Mouse (Mus musculus): ENCODE measurements at regions not wholly inside any gene's neighbourhood (a gene's known extent, or its start where the extent isn't known, plus 50 kb on each side); places are given as distances from the start of the nearest gene placed in this dataset.

DNA sequence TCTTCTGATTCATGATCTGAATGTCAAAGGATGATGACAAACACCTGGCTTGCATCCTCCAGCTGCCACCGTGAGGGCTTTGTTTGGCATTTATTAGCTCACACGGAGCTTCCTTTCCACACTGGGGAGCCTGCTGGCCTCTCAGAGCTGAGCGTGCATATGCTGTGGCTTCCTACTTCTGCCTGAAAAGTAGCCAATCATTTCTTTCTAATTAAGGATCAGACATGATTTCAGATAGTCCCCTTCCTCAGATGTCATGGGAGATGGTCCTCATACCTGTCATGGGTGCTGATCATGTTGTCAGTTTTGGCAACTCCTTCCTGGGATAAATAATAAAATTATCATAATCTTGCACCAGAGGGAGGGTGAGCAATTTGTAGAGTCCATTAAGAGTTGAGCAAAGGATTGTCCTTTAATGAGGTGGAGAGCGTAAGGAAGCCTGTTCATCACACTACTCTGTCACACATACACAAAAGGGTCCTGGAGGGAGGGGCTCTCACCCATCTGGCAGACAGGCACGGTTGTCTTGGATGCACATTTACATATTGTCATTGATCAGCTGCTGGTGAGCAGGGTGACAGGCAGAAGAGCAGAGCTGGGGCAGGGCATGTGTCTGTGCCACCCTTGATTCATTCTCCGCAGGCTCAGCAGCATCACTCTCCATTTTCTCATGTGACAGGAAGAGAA, 162.6 kb downstream of the Ppp4r2 start:
- ChIA-PET POLR2A (no interaction called here), CTCF (no interaction called here)
- no peak for DNase-seq (ENCODE audit: low read depth, low spot score)
- TF ChIP-seq CTCF (IDR thresholded peaks at IDR 0.05) = no peak
- H3K27me3 ChIP-seq = peaks cover 8% of the 10 kb centered on the region
- in situ Hi-C loops (cut with MboI; ENCODE audit: low pct_unique_long_range_greater_than_20kb) = no loop called here
- ATAC-seq = no peak

DNA sequence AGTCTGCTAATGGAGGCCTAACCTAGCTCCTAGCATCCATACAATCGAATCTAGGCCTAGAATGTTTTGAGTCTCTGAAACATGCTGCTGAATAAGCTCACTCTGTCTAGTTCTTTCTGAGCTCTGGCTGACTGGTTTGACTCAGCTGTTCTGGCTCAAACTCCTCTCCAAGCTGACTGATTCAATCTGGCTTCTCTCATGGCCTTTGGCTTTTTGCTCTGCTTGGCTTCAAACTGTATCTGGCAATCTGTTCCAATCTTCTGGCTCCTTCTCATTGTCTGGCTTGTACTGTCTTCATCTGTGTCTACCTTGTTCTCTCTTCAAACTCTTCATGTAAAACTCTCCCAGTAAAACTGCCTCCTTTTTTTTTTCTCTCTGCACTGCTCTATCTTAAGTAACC, 164.9 kb downstream of the Ppp4r2 start:
- TF ChIP-seq CTCF (IDR thresholded peaks at IDR 0.05) = no peak
- peaks cover 7% of the 10 kb centered on the region for H3K27me3 ChIP-seq
- ChIA-PET POLR2A (interaction anchor here (0.6 kb wide), 1 partner anchor 163 kb away, joined by 3 read pairs; no protein-coding TSS in a partner anchor), CTCF (no interaction called here)
- DNase-seq (ENCODE audit: low read depth, low spot score) = no peak
- in situ Hi-C loops (cut with MboI; ENCODE audit: low pct_unique_long_range_greater_than_20kb) = no loop called here
- ATAC-seq = no peak

DNA sequence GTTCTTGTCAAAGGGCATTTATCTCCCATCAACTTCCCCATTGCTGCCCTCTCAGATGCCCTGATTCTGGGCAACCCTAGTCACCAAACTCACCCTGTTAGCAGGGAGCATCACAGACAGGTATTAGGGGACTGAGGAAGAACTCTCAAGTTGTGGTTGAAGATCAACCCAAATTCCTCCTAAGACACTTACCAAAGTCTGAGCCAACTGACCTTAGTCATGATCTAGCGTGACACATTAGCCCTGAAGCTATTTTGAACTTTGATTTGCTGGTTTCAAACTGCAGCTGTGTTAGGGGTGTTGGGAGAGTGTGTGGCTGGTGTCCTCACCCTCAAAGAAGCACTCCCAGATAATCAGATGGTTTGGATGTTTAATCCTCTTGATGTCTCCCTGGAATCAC, 170.5 kb downstream of the Ppp4r2 start:
- ChIA-PET POLR2A (no interaction called here), CTCF (no interaction called here)
- ATAC-seq (no peak), DNase-seq (ENCODE audit: low read depth, low spot score) (no peak)
- H3K27me3 ChIP-seq = peaks cover 10% of the 10 kb centered on the region
- TF ChIP-seq CTCF (IDR thresholded peaks at IDR 0.05) = no peak
- in situ Hi-C loops (cut with MboI; ENCODE audit: low pct_unique_long_range_greater_than_20kb) = no loop called here

DNA sequence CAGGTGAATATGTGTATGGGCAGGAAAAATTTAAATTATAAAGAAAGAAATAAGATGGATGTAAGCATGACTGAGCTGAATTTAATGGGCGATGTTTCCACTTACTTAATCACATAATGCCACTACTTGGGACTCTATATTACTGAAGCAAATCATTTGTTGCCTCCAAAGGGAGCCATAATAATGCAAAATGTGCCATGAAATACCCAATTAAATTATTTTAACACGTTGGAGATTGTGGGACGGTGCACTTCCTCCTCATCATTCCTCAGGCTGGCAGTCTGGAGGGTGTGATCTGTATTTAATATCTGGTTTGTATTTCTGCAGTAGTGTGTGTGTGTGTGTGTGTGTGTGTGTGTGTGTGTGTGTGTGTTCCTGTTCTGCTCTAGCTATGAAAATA, 188.2 kb downstream of the Ppp4r2 start:
- ChIA-PET POLR2A (no interaction called here), CTCF (no interaction called here)
- no peak for TF ChIP-seq CTCF (IDR thresholded peaks at IDR 0.05)
- DNase-seq (ENCODE audit: low read depth, low spot score) = no peak
- H3K27me3 ChIP-seq = peaks cover 22% of the 10 kb centered on the region
- ATAC-seq = no peak
- in situ Hi-C loops (cut with MboI; ENCODE audit: low pct_unique_long_range_greater_than_20kb) = no loop called here

DNA sequence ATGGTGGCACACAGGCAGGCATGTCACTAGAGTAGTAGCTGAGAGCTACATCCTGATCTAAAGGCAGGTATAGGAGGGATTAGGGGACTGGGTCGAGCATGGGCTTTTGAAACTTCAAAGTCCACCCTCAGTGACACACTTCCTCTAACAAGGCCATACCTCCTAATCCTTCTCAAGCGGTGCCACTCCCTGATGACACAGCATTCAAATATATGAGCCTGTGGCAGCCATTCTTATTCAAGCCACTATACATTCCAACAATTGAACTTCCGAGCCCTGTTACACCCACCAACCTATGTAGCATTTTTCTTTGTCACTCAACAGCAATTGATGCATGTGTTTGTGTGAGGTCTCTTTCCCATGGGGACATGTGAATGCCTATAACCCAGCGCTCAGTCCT, 192.4 kb downstream of the Ppp4r2 start:
- no peak for ATAC-seq
- ChIA-PET POLR2A (no interaction called here), CTCF (interaction anchor here (0.7 to 1.6 kb wide), 2 partner anchors 11 to 145 kb away, joined by 3 read pairs; no protein-coding TSS in a partner anchor)
- in situ Hi-C loops (cut with MboI; ENCODE audit: low pct_unique_long_range_greater_than_20kb) = no loop called here
- TF ChIP-seq CTCF (IDR thresholded peaks at IDR 0.05) = no peak
- DNase-seq (ENCODE audit: low read depth, low spot score) = no peak
- H3K27me3 ChIP-seq = peaks cover 27% of the 10 kb centered on the region

DNA sequence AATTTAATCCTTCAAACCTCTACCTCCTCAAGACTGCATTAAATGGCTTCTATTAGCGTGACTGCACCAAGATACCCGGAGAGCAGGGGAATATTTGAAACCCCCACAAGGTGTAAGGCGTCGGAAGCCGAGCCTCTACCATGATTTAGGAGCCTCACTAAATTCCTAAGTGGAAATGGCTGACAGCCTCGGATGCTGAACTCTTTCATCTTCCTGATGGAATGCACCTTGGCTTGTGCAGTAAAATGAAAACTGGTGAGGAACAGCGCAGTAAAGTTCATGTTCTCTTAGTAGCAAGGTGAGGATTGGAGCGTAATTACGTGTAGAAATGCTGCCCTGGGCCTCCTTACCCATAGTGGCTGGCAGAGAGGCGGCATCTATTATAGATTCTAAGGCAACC, 194.0 kb downstream of the Ppp4r2 start:
- TF ChIP-seq CTCF (IDR thresholded peaks at IDR 0.05) = no peak
- no peak for ATAC-seq
- POLR2A ChIA-PET = no interaction called here
- CTCF ChIA-PET = no interaction called here
- H3K27me3 ChIP-seq = peaks cover 25% of the 10 kb centered on the region
- in situ Hi-C loops (cut with MboI; ENCODE audit: low pct_unique_long_range_greater_than_20kb) = no loop called here
- DNase-seq (ENCODE audit: low read depth, low spot score) = no peak

DNA sequence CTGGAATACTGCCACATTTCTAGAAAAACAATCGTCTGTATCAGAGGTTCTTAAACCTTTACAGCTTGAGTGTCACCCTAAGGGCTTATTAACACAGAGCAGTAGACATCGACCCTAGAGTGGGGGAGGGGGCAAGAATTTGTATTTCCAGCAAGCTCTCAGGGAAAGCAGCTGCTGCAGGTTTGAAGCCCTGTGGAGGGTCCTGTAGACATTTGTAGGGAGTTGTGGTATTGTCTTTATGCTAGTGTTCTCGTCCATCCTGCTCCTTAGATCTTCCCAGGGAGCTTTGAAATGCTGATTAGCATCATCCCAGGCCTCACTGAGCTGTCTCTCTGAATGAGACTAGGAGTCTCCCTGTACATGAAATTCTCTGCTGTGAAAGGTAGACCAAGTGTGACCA, 196.0 kb downstream of the Ppp4r2 start:
- POLR2A ChIA-PET = no interaction called here
- H3K27me3 ChIP-seq = peaks cover 43% of the 10 kb centered on the region
- in situ Hi-C loops (cut with MboI; ENCODE audit: low pct_unique_long_range_greater_than_20kb) = no loop called here
- TF ChIP-seq CTCF (IDR thresholded peaks at IDR 0.05) = no peak
- CTCF ChIA-PET = interaction anchor here (1.0 kb wide), 1 partner anchor 13 kb away, joined by 3 read pairs; no protein-coding TSS in a partner anchor
- DNase-seq (ENCODE audit: low read depth, low spot score) (no peak), ATAC-seq (no peak)

DNA sequence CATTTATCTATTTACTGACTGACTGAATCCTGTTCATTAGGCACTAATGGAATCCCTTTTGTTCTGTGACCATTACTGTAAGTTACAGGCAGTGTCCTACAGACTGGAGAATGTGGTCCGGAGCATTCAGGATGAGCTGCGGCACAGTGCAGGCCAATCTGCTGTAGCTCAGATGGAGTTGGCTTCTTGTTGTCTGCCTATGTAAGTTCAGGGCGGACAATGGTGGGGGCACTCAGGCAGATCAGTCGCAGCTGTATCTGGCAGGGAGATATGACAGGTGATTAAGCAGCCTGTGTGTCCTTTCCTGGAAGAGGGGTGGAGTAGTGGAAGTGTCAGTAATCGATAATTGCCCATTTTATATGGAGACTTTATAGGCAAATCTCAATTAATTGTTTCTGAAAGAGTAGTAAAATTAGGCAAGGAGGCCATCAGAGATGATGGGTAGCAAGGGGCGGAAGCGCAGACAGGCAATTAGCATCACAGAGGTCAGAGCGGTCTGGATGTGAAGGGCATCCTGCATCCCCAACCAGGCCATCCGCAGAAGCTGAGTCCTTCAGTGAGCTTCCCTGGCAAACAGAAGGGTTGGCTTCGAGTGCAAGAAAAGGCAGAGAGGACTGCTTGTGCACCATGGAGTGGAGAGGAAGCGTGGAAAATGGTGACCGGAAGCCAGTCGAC, 197.2 kb downstream of the Ppp4r2 start:
- peaks cover 47% of the 10 kb centered on the region for H3K27me3 ChIP-seq
- ChIA-PET CTCF (interaction anchor here (1.0 kb wide), 1 partner anchor 14 kb away, joined by 3 read pairs; no protein-coding TSS in a partner anchor), POLR2A (no interaction called here)
- DNase-seq (ENCODE audit: low read depth, low spot score) = no peak
- in situ Hi-C loops (cut with MboI; ENCODE audit: low pct_unique_long_range_greater_than_20kb) = no loop called here
- no peak for TF ChIP-seq CTCF (IDR thresholded peaks at IDR 0.05)
- no peak for ATAC-seq

DNA sequence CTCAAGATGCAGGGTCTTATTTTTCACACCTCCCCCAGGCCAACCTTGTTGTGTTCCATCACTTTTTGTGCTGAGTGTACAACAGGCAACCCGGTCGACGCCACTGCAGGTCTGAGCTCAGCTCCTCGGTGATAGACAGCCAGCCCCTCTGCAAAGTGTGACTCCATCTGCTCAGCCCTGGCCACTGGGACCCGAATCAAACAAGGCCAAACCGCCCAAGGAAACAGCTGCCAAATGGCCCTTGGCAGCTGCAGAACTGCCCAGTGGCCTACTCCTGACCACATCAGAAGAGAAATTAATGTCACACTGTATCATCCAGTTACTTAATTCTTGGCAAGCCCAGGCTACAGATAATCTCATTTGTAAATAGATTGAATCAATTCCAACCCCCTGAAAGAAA, 213.3 kb downstream of the Ppp4r2 start:
- ChIA-PET CTCF (no interaction called here), POLR2A (no interaction called here)
- TF ChIP-seq CTCF (IDR thresholded peaks at IDR 0.05) = no peak
- H3K27me3 ChIP-seq = peaks cover 10% of the 10 kb centered on the region
- ATAC-seq (no peak), DNase-seq (ENCODE audit: low read depth, low spot score) (no peak)
- in situ Hi-C loops (cut with MboI; ENCODE audit: low pct_unique_long_range_greater_than_20kb) = no loop called here

DNA sequence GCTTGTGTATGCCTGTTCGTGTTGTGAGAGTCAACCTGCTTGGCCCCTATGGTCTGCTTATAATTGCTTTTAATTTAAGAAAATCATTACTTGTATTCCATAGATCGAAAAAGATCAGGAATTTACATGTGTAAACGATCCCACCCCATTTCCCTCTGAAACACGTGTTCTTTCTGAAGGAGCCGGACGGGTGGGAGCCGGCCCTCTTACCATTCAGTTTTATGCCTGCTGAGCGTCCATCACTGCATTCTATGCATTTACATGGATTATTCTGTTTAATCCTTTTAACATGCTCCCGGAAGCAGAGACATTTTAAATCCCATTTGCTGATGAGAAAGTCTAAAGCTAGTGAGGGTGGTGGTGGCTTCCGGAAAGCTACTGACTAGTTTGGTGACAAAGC, 213.8 kb downstream of the Ppp4r2 start:
- in situ Hi-C loops (cut with MboI; ENCODE audit: low pct_unique_long_range_greater_than_20kb) = no loop called here
- CTCF ChIA-PET = interaction anchor here (0.6 kb wide), 1 partner anchor 213 kb away, joined by 3 read pairs; no protein-coding TSS in a partner anchor
- TF ChIP-seq CTCF (IDR thresholded peaks at IDR 0.05) = no peak
- peaks cover 10% of the 10 kb centered on the region for H3K27me3 ChIP-seq
- DNase-seq (ENCODE audit: low read depth, low spot score) (no peak), ATAC-seq (no peak)
- POLR2A ChIA-PET = no interaction called here

DNA sequence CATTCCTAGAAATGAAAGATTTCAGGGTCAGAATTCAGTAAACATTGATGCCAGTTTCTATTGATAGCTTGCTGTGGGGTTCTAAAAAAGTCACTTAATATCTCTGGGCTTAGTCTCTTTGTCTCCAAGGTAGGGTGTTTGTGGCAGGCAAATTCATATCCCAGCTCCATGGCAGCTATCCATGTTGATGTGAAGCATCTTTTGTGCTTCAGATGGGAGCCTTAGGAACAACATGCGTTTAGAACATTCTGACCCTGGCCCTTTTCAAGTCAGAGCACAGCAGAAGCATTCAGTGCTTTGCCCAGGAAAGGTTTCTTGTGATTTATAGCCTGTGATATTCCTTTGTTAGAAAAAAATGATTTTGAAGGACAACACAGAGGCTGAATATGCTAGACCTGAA, 215.0 kb downstream of the Ppp4r2 start:
- POLR2A ChIA-PET = no interaction called here
- ATAC-seq (no peak), DNase-seq (ENCODE audit: low read depth, low spot score) (no peak)
- no peak for TF ChIP-seq CTCF (IDR thresholded peaks at IDR 0.05)
- in situ Hi-C loops (cut with MboI; ENCODE audit: low pct_unique_long_range_greater_than_20kb) = no loop called here
- CTCF ChIA-PET = interaction anchor here (1.3 kb wide), 1 partner anchor 11 kb away, joined by 3 read pairs; no protein-coding TSS in a partner anchor
- peaks cover 10% of the 10 kb centered on the region for H3K27me3 ChIP-seq
